Mouse (Mus musculus): ENCODE data around the gene Eid2.
A peak's percentile ranks its signal among the peaks of the same experiment; 100 is the strongest.

- peak; percentile 71 for TF ChIP-seq SMC3 (IDR thresholded peaks at IDR 0.05; ENCODE audit: low read depth, low read length)
- TF ChIP-seq ZC3H11A (IDR thresholded peaks at IDR 0.05; ENCODE audit: low read depth, low read length), result peak; percentile 28; the same call in 1 of the 2 replicates
- TF ChIP-seq CTCF (conservative IDR thresholded peaks at IDR 0.05 in 1 of 2, IDR thresholded peaks at IDR 0.05 in 1 of 2; ENCODE audit: low read depth in 2 of 2, low read length in 2 of 2), result peak; percentile 33 to 92; a peak in 3 of 4 replicates
- TF ChIP-seq POLR2A (IDR thresholded peaks at IDR 0.05; ENCODE audit: low read depth, low read length), result peak; percentile 74
- peak; percentile 84 for TF ChIP-seq NELFE (IDR thresholded peaks at IDR 0.05; ENCODE audit: low read depth, low read length)
- TF ChIP-seq ZMIZ1 (IDR thresholded peaks at IDR 0.05; ENCODE audit: low read depth, low read length), result no peak
- TF ChIP-seq E2F4 (IDR thresholded peaks at IDR 0.05; ENCODE audit: insufficient replicate concordance, low read depth, low read length), result no peak
- TF ChIP-seq EP300 (IDR thresholded peaks at IDR 0.05; ENCODE audit: low read length), result no peak
- no peak; the same call in 1 of the 2 replicates for TF ChIP-seq MAZ (IDR thresholded peaks at IDR 0.05; ENCODE audit: low read depth, low read length)
Measured at GRCm38 (mm10) chr7:28277615-28278278, 10.1 kb downstream of the Eid2 start, which contains the start of gene Eid2b.

Data from CH12.LX (cell line).